Mouse (Mus musculus): ENCODE measurements around the gene Dmxl2.
A peak's percentile ranks its signal among the peaks of the same experiment; 100 is the strongest.

Gene Dmxl2

DNA sequence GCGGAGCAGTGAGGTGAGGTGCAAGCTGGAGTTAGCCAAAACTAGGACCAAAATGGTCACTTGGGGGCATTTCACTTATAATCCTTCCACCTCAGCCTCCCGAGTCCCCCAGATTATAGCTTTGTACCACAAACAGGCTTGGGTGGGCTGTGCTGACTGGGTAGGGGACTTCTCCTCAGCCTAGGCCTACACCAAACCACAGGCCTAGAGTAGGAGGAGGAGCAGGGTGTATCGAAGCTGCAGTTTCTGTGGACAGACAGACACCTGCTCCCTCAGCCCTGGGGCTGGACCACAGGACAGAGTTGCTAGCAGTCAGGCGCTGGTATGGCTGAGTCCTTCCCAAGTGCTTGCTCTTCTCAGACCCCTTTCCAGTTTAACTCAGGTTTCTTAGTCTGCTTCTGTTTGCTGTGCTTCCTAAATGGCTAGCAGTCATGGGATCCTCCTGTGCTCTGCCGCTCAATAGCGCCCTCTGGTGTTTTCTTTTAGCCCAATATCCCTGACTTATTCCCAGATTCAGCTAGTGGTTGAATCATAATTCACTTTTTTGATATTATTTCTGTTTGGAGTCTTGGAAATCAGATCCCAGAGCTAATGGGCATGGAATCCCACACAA, 164.8 kb downstream of the Dmxl2 start:
- no peak for TF ChIP-seq POU5F1 (IDR thresholded peaks at IDR 0.05; ENCODE audit: borderline replicate concordance, low read length)
- TF ChIP-seq CTCF (conservative IDR thresholded peaks at IDR 0.05; ENCODE audit: low read length) = peak; percentile 91
- Histone ChIP-seq H3K27me3 (ENCODE audit: insufficient read depth, low read length) (no peaks in the 10 kb centered on the region), H3K4me1 (replicated peaks; ENCODE audit: low read depth, low read length) (peaks cover 5% of the 10 kb centered on the region; the same call in 1 of the 2 replicates), H3K36me3 (ENCODE audit: insufficient read depth, low read length) (no peaks in the 10 kb centered on the region), H3K4me3 (replicated peaks; ENCODE audit: low read length) (no peak overlapping the region), H3K9me3 (ENCODE audit: low read length) (no peaks in the 10 kb centered on the region)

DNA sequence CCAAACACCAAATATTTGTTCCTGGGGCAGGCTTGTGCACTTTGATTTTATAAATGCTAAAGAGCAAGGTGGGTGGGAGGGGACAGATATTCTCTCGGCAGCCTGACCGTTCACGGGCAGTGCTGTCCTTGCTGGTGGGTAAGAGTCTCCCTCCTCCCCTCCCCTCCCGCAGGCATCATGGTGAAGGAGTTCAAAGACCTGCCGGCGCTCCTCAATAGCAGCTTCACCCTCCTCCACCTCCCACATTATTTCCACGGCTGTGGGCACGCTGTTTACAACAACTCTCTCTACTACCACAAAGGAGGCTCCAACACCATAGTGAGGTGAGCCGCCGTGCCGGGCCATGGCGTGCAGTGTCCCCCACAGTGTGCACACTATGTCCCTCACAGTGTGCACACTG, 165.8 kb downstream of the Dmxl2 start:
- no peak for TF ChIP-seq POU5F1 (IDR thresholded peaks at IDR 0.05; ENCODE audit: borderline replicate concordance, low read length)
- TF ChIP-seq NANOG (IDR thresholded peaks at IDR 0.05; ENCODE audit: borderline replicate concordance, low read length) = no peak
- TF ChIP-seq CTCF (conservative IDR thresholded peaks at IDR 0.05; ENCODE audit: low read length) = no peak
- H3K36me3 ChIP-seq (ENCODE audit: insufficient read depth, low read length) = no peaks in the 10 kb centered on the region
- peaks cover 5% of the 10 kb centered on the region; the same call in 1 of the 2 replicates for H3K4me1 ChIP-seq (replicated peaks; ENCODE audit: low read depth, low read length)
- H3K27me3 ChIP-seq (ENCODE audit: insufficient read depth, low read length) = no peaks in the 10 kb centered on the region; the same call in 1 of the 2 replicates
- H3K9me3 ChIP-seq (ENCODE audit: low read length) = no peaks in the 10 kb centered on the region
- H3K4me3 ChIP-seq (replicated peaks; ENCODE audit: low read length) = no peak overlapping the region

DNA sequence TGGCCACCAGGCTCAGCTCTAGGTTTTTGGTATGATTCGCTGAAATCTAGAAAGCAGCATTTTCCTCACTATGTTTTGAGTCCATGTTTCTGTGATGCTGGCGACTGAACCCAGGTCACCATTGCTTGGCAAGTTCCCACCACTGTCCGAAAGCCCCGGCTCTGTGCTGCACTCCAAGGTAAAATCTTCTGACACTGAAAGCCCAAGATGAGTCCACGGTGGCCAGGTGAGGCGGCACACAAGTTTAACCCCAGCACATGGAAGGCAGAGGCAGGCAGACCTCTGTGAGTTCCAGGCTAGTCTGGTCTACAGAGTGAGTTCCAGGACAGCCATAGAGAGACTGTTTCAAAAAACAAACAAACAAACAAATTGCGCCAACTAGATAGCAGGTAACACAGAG, 172.2 kb downstream of the Dmxl2 start:
- Histone ChIP-seq H3K36me3 (ENCODE audit: insufficient read depth, low read length) (no peaks in the 10 kb centered on the region), H3K4me3 (replicated peaks; ENCODE audit: low read length) (no peak overlapping the region), H3K4me1 (replicated peaks; ENCODE audit: low read depth, low read length) (no peaks in the 10 kb centered on the region), H3K9me3 (ENCODE audit: low read length) (no peaks in the 10 kb centered on the region), H3K27me3 (ENCODE audit: insufficient read depth, low read length) (no peaks in the 10 kb centered on the region; the same call in 1 of the 2 replicates)
- TF ChIP-seq POU5F1 (IDR thresholded peaks at IDR 0.05; ENCODE audit: borderline replicate concordance, low read length) = no peak

DNA sequence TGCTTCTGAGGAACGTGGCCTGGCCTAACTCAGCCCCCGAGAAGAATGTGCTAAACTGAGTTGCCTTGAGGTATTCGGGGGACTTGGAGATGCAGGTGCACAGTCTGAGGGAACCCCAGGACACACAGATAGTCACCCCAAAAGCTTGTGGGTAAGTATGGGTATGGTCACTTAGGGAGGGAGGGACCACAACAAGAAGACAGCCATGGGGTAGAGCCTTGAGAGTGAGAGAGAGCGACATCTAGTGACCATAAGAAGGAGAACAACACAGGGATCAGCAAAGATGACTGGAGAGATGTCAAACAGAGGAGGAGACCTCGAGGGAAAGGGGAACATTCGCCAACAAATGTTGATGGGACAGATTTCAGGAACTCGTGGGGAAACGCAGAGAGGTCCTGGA, 178.0 kb downstream of the Dmxl2 start:
- no peaks in the 10 kb centered on the region for H3K36me3 ChIP-seq (ENCODE audit: insufficient read depth, low read length)
- no peaks in the 10 kb centered on the region for H3K27me3 ChIP-seq (ENCODE audit: insufficient read depth, low read length)
- H3K4me3 ChIP-seq (replicated peaks; ENCODE audit: low read length) = no peak overlapping the region
- TF ChIP-seq CTCF (conservative IDR thresholded peaks at IDR 0.05; ENCODE audit: low read length) = peak; percentile 50
- TF ChIP-seq NANOG (IDR thresholded peaks at IDR 0.05; ENCODE audit: borderline replicate concordance, low read length) = no peak
- no peak for TF ChIP-seq POU5F1 (IDR thresholded peaks at IDR 0.05; ENCODE audit: borderline replicate concordance, low read length)
- H3K9me3 ChIP-seq (ENCODE audit: low read length) = no peaks in the 10 kb centered on the region
- no peaks in the 10 kb centered on the region for H3K4me1 ChIP-seq (replicated peaks; ENCODE audit: low read depth, low read length)

DNA sequence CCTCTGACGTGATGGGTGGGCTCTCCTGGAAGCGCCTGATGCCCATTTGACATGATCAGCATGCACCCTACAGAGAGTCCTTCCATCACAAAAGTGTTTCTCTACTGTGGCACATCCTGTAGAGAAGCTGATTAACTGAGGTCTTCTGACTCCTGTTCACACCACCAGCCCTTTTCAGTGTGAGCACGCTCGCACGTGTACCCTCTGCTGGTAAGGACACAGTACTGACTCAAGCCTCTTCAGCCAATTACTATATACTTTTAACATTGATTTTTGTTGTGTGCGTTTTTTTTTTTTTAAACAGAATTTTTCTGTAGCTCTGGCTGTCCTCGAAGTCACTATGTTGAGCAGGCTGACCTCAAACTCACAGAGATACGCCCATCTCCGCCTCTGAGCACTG, 185.1 kb downstream of the Dmxl2 start:
- no peak overlapping the region for H3K4me3 ChIP-seq (replicated peaks; ENCODE audit: low read length)
- H3K4me1 ChIP-seq (replicated peaks; ENCODE audit: low read depth, low read length) = no peaks in the 10 kb centered on the region
- H3K27me3 ChIP-seq (ENCODE audit: insufficient read depth, low read length) = peaks cover 11% of the 10 kb centered on the region; the same call in 1 of the 2 replicates
- H3K9me3 ChIP-seq (ENCODE audit: low read length) = no peaks in the 10 kb centered on the region
- H3K36me3 ChIP-seq (ENCODE audit: insufficient read depth, low read length) = no peaks in the 10 kb centered on the region
- TF ChIP-seq NANOG (IDR thresholded peaks at IDR 0.05; ENCODE audit: borderline replicate concordance, low read length) (no peak), POU5F1 (IDR thresholded peaks at IDR 0.05; ENCODE audit: borderline replicate concordance, low read length) (no peak), CTCF (conservative IDR thresholded peaks at IDR 0.05; ENCODE audit: low read length) (peak; percentile 8; the same call in 1 of the 2 replicates)

All from E14TG2a.4 (cell line).